ENCODE assay signal across 31 mouse cellular contexts in genomic region chr16:95287656-95288055, GRCm38 (mm10). TPM values are rescaled to one million over a fixed set of nuclear protein-coding genes. Genes with fewer than 3 reads are reported as not detected.
DNase-seq lines count a peak whose midpoint lies in the region; ATAC-seq and TF ChIP-seq lines count a peak whose summit lies in the region.
"Had no signal": no experiment of that assay in that cellular context is flagged by ENCODE, and none has a peak within 500 bp of the region (broad histone marks: within the 10 kb centered on the region; RNA-seq: fewer than 3 reads in every experiment).

No protein-coding gene starts in this region.

- ATAC-seq in kidney, embryonic 15.5 days (replicated peaks; ENCODE audit: low FRiP score), result peak; percentile 84
- no peak for ATAC-seq in CD4-positive, CD25-positive, alpha-beta regulatory T cell, adult 4 months
- ATAC-seq: forebrain, postnatal 0 days; inflammation-experienced regulatory T-cells, adult 6 months; lung, postnatal 0 days had no signal

- intact Hi-C loops in heart, postnatal 14 days (cut with DNase I), result no loop called here

- H3K9me3 ChIP-seq in kidney, embryonic 15.5 days (replicated peaks), result no peaks in the 10 kb centered on the region
- H3K9me3 ChIP-seq: embryonic facial prominence, embryonic 10.5 days; embryonic facial prominence, embryonic 15.5 days; forebrain, embryonic 12.5 days; heart, embryonic 12.5 days; limb, embryonic 13.5 days; liver, embryonic 13.5 days; megakaryocyte, embryonic 14.5 days; midbrain, embryonic 12.5 days had no signal

- no peak overlapping the region for H3K4me3 ChIP-seq in kidney, adult 2 months (ENCODE audit: insufficient read depth, low read depth, low read length)
- no peak overlapping the region for H3K4me3 ChIP-seq in kidney, embryonic 15.5 days (replicated peaks)
- H3K4me3 ChIP-seq: embryonic facial prominence, embryonic 10.5 days; embryonic facial prominence, embryonic 15.5 days; forebrain, embryonic 12.5 days; heart, adult 2 months; heart, embryonic 12.5 days; left cerebral cortex, adult 2 months; limb, embryonic 13.5 days; liver, embryonic 13.5 days; megakaryocyte, embryonic 14.5 days; midbrain, embryonic 12.5 days had no signal

- H3K27ac ChIP-seq in kidney, adult 2 months (ENCODE audit: insufficient read depth, low read depth, low read length), result peak overlapping the region; percentile 79
- peak overlapping the region; percentile 76 for H3K27ac ChIP-seq in kidney, embryonic 15.5 days
- H3K27ac ChIP-seq: embryonic facial prominence, embryonic 10.5 days; embryonic facial prominence, embryonic 15.5 days; forebrain, embryonic 12.5 days; heart, adult 2 months; hindbrain, embryonic 14.5 days; left cerebral cortex, adult 2 months; limb, embryonic 13.5 days; liver, embryonic 13.5 days; midbrain, embryonic 12.5 days had no signal

- peak; percentile 92 for DNase-seq in kidney, adult 2 months
- peak; percentile 74 to 90 for DNase-seq in kidney, postnatal 25 days
- no peak for DNase-seq in thymus, postnatal 0 days (ENCODE audit: low spot score)
- no peak for DNase-seq in heart, postnatal 14 days
- no peak for DNase-seq in yolk sac, embryonic 10.5 days (ENCODE audit: low spot score)
- DNase-seq: adrenal gland, postnatal 36 days; cerebellum, adult 18-20 months; cerebellum, postnatal 14 days; forebrain, postnatal 0 days; heart, adult 2 months; layer of hippocampus, adult 9-11 months; liver, embryonic 13.5 days; lung, adult 18-20 months; lung, postnatal 4 days; spleen, adult 18-20 months; thymus, postnatal 25 days had no signal

- H3K36me3 ChIP-seq in kidney, adult 2 months (ENCODE audit: control insufficient read depth, insufficient read depth, low read length), result no peaks in the 10 kb centered on the region
- no peaks in the 10 kb centered on the region for H3K36me3 ChIP-seq in kidney, embryonic 15.5 days
- H3K36me3 ChIP-seq: embryonic facial prominence, embryonic 10.5 days; embryonic facial prominence, embryonic 15.5 days; forebrain, embryonic 12.5 days; heart, embryonic 12.5 days; limb, embryonic 13.5 days; liver, embryonic 13.5 days; midbrain, embryonic 12.5 days had no signal

- H3K4me2 ChIP-seq in kidney, embryonic 15.5 days, result no peak overlapping the region
- H3K4me2 ChIP-seq: embryonic facial prominence, embryonic 15.5 days; forebrain, embryonic 12.5 days; heart, embryonic 12.5 days; hindbrain, embryonic 14.5 days; limb, embryonic 13.5 days; liver, embryonic 13.5 days; midbrain, embryonic 12.5 days had no signal

- 42% methylated on average over 2 of the region's 2 CpGs for WGBS in kidney, adult 2 months
- WGBS in kidney, embryonic 15.5 days, result 69% methylated on average over 2 of the region's 2 CpGs

- H3K27me3 ChIP-seq in kidney, adult 2 months (replicated peaks; ENCODE audit: control insufficient read depth, insufficient read depth, low read length), result no peaks in the 10 kb centered on the region
- no peaks in the 10 kb centered on the region for H3K27me3 ChIP-seq in kidney, embryonic 15.5 days
- H3K27me3 ChIP-seq: embryonic facial prominence, embryonic 15.5 days; forebrain, embryonic 12.5 days; heart, embryonic 12.5 days; limb, embryonic 13.5 days; liver, embryonic 13.5 days; megakaryocyte, embryonic 14.5 days; midbrain, embryonic 12.5 days had no signal

- H3K4me1 ChIP-seq in kidney, adult 2 months (ENCODE audit: control insufficient read depth, insufficient read depth, low read length), result peaks cover 33% of the 10 kb centered on the region
- peaks cover 20% of the 10 kb centered on the region for H3K4me1 ChIP-seq in kidney, embryonic 15.5 days
- H3K4me1 ChIP-seq: forebrain, embryonic 12.5 days; liver, embryonic 13.5 days; midbrain, embryonic 12.5 days had no signal

- no peak overlapping the region for H3K9ac ChIP-seq in kidney, embryonic 15.5 days
- H3K9ac ChIP-seq: embryonic facial prominence, embryonic 15.5 days; forebrain, embryonic 12.5 days; forebrain, postnatal 0 days; heart, embryonic 12.5 days; hindbrain, embryonic 14.5 days; limb, embryonic 13.5 days; liver, embryonic 13.5 days; midbrain, embryonic 12.5 days had no signal

- TF ChIP-seq POLR2A in kidney, adult 2 months (IDR thresholded peaks at IDR 0.05; ENCODE audit: low read depth, low read length), result no peak

- no peak for TF ChIP-seq CTCF in kidney, adult 2 months (conservative IDR thresholded peaks at IDR 0.05; ENCODE audit: insufficient read depth, insufficient read length, low read depth, low read length)

RNA-seq across cellular contexts. Expression of gene Kcnj15, which starts 30.3 kb away (rescaled TPM):
- polyA plus RNA-seq in kidney, adult 2 months (2012; rRNA removed), result 311 and 327 TPM in 2 replicates
- polyA plus RNA-seq in kidney, embryonic 15.5 days (2015; fragmentation: Nextera tagmentation; extraction: Ambion mirVana), result 2.4 and 2.7 TPM in 2 replicates
- 1 to 10 TPM; 1.3 to 1.6 TPM for polyA plus RNA-seq in CD4-positive, CD25-positive, alpha-beta regulatory T cell, adult 4 months (2017; shearing (Covaris generic))
- polyA plus RNA-seq in thymus, postnatal 0 days (2015; fragmentation: Nextera tagmentation; extraction: Ambion mirVana), result 4.3 and 4.9 TPM in 2 replicates
- 1 to 10 TPM; 1.6 to 2.2 TPM for total RNA-seq in heart, postnatal 14 days (2021)
- total RNA-seq: hematopoietic stem cell, adult 5-6 weeks; left cerebral cortex, adult 2 months; monocyte, adult 5-6 weeks had no signal

Comparison
In these comparisons a context has a peak if more than half of its experiments do, and no peak if none do; other contexts are left out.
1. RNA of gene Kcnj15, which starts 30.3 kb away (polyA plus RNA-seq): 311 to 327 TPM in kidney, adult 2 months; 4.3 to 4.9 TPM in thymus, postnatal 0 days, 2.4 to 2.7 TPM in kidney, embryonic 15.5 days and 1.3 to 1.6 TPM in CD4-positive, CD25-positive, alpha-beta regulatory T cell, adult 4 months; every median in the first group is over 10 times any median in the second.
2. DNase-seq: peak in kidney, adult 2 months (single experiment) and kidney, postnatal 25 days (2 of 2); none in thymus, postnatal 0 days (single experiment), heart, postnatal 14 days (0 of 2) and yolk sac, embryonic 10.5 days (single experiment).